Mouse (Mus musculus) stomach, postnatal 0 days (tissue): Measurements from ENCODE around the gene Ntf5.

Source experiments
- CTCF ChIP-seq: IDR thresholded peaks from 2 replicates; pipeline ENCODE4 v1.5.1; 2016; ENCODE audit warnings: antibody characterized with exemption, low read depth, mild to moderate bottlenecking, moderate library complexity
- EP300 ChIP-seq: optimal IDR thresholded peaks from 2 replicates; pipeline ENCODE3; 2016; ENCODE audit warnings: antibody characterized with exemption

DNA sequence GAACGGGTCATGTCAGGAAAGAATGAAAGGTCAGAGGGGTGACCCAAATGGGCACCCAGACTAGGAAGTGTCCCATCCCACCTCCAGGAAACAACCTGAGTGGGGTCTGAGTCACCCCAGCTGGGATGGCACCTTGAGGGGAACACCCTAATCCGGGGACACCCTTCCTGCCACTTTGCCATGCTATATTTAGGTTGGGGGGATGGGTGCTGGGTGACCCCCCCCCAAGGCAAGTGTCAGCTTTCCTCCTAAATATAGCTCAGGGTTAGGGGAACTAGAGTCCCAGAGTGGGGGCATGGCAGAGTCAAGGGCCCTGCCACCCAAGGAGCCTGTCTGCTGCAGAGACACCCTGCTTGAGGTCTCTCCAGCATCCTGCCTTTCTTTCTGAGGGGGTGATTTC, 1.1 kb upstream of the Ntf5 start:
- TF ChIP-seq CTCF, result no peak
- TF ChIP-seq EP300, result no peak
